In genomic region chr4:54998146-54998841, GRCm38 (mm10) we compare ENCODE assay signal across 33 mouse cellular contexts. TPM values are rescaled to one million over a fixed set of nuclear protein-coding genes. Genes with fewer than 3 reads are reported as not detected.
A peak's percentile ranks its signal among the peaks of the same experiment; 100 is the strongest.
DNase-seq lines count a peak whose midpoint lies in the region; ATAC-seq and TF ChIP-seq lines count a peak whose summit lies in the region.
"Had no signal": no experiment of that assay in that cellular context is flagged by ENCODE, and none has a peak within 500 bp of the region (broad histone marks: within the 10 kb centered on the region; RNA-seq: fewer than 3 reads in every experiment).

No protein-coding gene starts in this region.

- peak; percentile 66 for DNase-seq in heart, adult 11 months
- DNase-seq in heart, postnatal 4 days, result no peak
- DNase-seq in ES-CJ7 (ENCODE audit: low read depth, low spot score), result peak; percentile 76
- DNase-seq in ZHBTc4 (ENCODE audit: low read depth, low spot score), result peak; percentile 77
- DNase-seq in gastrocnemius, adult 18-20 months (ENCODE audit: low spot score), result no peak
- DNase-seq: adrenal gland, postnatal 10 days; adrenal gland, postnatal 36 days; cerebellum, adult 11-12 months; cerebellum, adult 8-10 months; cerebellum, postnatal 10 days; cerebellum, postnatal 36 days; embryo, embryonic 11 days; forebrain, postnatal 0 days; gastrocnemius, adult 2 months; gastrocnemius, postnatal 14 days; heart, adult 2 months; heart, postnatal 14 days; kidney, adult 18-20 months; kidney, adult 9 months had no signal

- peaks cover 100% of the 10 kb centered on the region for H3K9me3 ChIP-seq in ES-Bruce4 (replicated peaks; ENCODE audit: control insufficient read depth, insufficient read depth, low read length, poor library complexity, severe bottlenecking)
- H3K9me3 ChIP-seq: embryonic facial prominence, embryonic 10.5 days; embryonic facial prominence, embryonic 13.5 days; forebrain, embryonic 12.5 days; heart, embryonic 10.5 days; heart, embryonic 13.5 days; hindbrain, embryonic 12.5 days had no signal

- H3K4me1 ChIP-seq in ES-Bruce4 (ENCODE audit: control insufficient read depth, insufficient read depth, low read length), result no peaks in the 10 kb centered on the region
- H3K4me1 ChIP-seq: embryonic facial prominence, embryonic 13.5 days had no signal

- TF ChIP-seq EP300 in ES-Bruce4 (IDR thresholded peaks at IDR 0.05; ENCODE audit: insufficient read depth, low read depth, low read length), result no peak

- TF ChIP-seq CTCF in ES-Bruce4 (IDR thresholded peaks at IDR 0.05; ENCODE audit: low read depth, low read length), result no peak

- H3K27me3 ChIP-seq in ES-Bruce4 (ENCODE audit: control insufficient read depth, insufficient read depth, low read length, poor library complexity, severe bottlenecking), result no peaks in the 10 kb centered on the region
- H3K27me3 ChIP-seq: embryonic facial prominence, embryonic 13.5 days; forebrain, embryonic 12.5 days; heart, embryonic 13.5 days; hindbrain, embryonic 12.5 days had no signal

- no peak overlapping the region for H3K4me3 ChIP-seq in ES-Bruce4 (ENCODE audit: low read depth, low read length)
- H3K4me3 ChIP-seq: embryonic facial prominence, embryonic 10.5 days; embryonic facial prominence, embryonic 13.5 days; erythroblast, embryonic 14.5 days; forebrain, embryonic 12.5 days; gastrocnemius, adult 2 months; heart, adult 2 months; heart, embryonic 10.5 days; heart, embryonic 13.5 days; hindbrain, embryonic 12.5 days had no signal

- no peak for ATAC-seq in granulocyte monocyte progenitor cell, adult 5-6 weeks (replicated peaks; ENCODE audit: poor library complexity, severe bottlenecking)
- ATAC-seq: CD4-positive, CD25-positive, alpha-beta regulatory T cell, adult 4 months; forebrain, postnatal 0 days; hindbrain, postnatal 0 days; inflammation-experienced regulatory T-cells, adult 6 months; intestine, embryonic 16.5 days had no signal

- no peak for TF ChIP-seq POLR2A in ES-Bruce4 (IDR thresholded peaks at IDR 0.05; ENCODE audit: insufficient read depth, low read length)

- no peak overlapping the region for H3K9ac ChIP-seq in ES-Bruce4 (ENCODE audit: low read depth, poor library complexity, severe bottlenecking)
- H3K9ac ChIP-seq: embryonic facial prominence, embryonic 13.5 days; forebrain, embryonic 12.5 days; forebrain, postnatal 0 days; heart, embryonic 13.5 days; hindbrain, embryonic 12.5 days had no signal

- peak overlapping the region; percentile 15 for H3K27ac ChIP-seq in ES-Bruce4 (ENCODE audit: insufficient read depth, low read length)
- H3K27ac ChIP-seq: embryonic facial prominence, embryonic 10.5 days; embryonic facial prominence, embryonic 13.5 days; forebrain, embryonic 12.5 days; gastrocnemius, adult 2 months; heart, adult 2 months; heart, embryonic 10.5 days; heart, embryonic 13.5 days; hindbrain, embryonic 12.5 days; hindbrain, postnatal 0 days had no signal

- H3K36me3 ChIP-seq in ES-Bruce4 (ENCODE audit: control insufficient read depth, insufficient read depth, low read length, poor library complexity, severe bottlenecking), result peaks cover 76% of the 10 kb centered on the region

RNA-seq across cellular contexts. Expression of gene Zfp462, which starts 53.4 kb away (rescaled TPM):
- total RNA-seq in heart, postnatal 4 days (2021), result 10 to 100 TPM; 21.0 to 25.6 TPM
- polyA plus RNA-seq in ES-Bruce4 (2011; ENCODE audit: insufficient read depth, insufficient read length, low read depth, missing spikeins), result 124 and 134 TPM in 2 replicates
- 10 to 100 TPM; 20.8 to 24.5 TPM for total RNA-seq in gastrocnemius, adult 18-20 months (2021)
- 0.06 TPM in 1 of 2 replicates, not detected in the other for total RNA-seq in granulocyte monocyte progenitor cell, adult 5-6 weeks (2014; fragmentation: Nextera tagmentation)
- total RNA-seq in granulocyte monocyte progenitor cell, adult 5-6 weeks (2017), result 0.05 and 0.22 TPM in 2 replicates
- total RNA-seq: MEL had no signal
- polyA plus RNA-seq: CD4-positive, CD25-positive, alpha-beta regulatory T cell, adult 4 months; erythroblast, embryonic 14.5 days had no signal

Comparison
In these comparisons a context has a peak if more than half of its experiments do, and no peak if none do; other contexts are left out.
1. DNase-seq: peak in heart, adult 11 months (single experiment), ES-CJ7 (single experiment) and ZHBTc4 (single experiment); none in heart, postnatal 4 days (single experiment) and gastrocnemius, adult 18-20 months (single experiment).
2. RNA of gene Zfp462, which starts 53.4 kb away (total RNA-seq): 21.0 to 25.6 TPM in heart, postnatal 4 days and 20.8 to 24.5 TPM in gastrocnemius, adult 18-20 months; 0.05 to 0.22 TPM in granulocyte monocyte progenitor cell, adult 5-6 weeks; every median in the first group is over 10 times any median in the second.